Mouse (Mus musculus): ENCODE data around the gene Mta2. TPM values are rescaled to one million over a fixed set of nuclear protein-coding genes. Genes with fewer than 3 reads are reported as not detected.
"Not testable (repeated sequence)": the region's sequence is repeated elsewhere in the genome, so short reads cannot be mapped to it uniquely, and the experiment has no call there.

The Mta2 gene
- total RNA-seq, 2 experiments from 2014 or later = 61.1 to 69.8 TPM

GRCm38 (mm10) chr19:8966198-8966589 lies 24.5 kb downstream of the Mta2 start:
- DNase-seq (ENCODE audit: low spot score in 2 of 2) = no peak

- DNase-seq (ENCODE audit: low spot score in 2 of 2) = peak; percentile 92 to 99
Observed at GRCm38 (mm10) chr19:8966590-8967372, 25.1 kb downstream of the Mta2 start, which contains the start of gene Eef1g. Eef1g (plus strand) TSS chr19:8967041.

- DNase-seq (ENCODE audit: low spot score in 2 of 2) = no peak
Observed at GRCm38 (mm10) chr19:8967373-8967743, 25.7 kb downstream of the Mta2 start.

- DNase-seq (ENCODE audit: low spot score in 2 of 2) = no peak
Observed at GRCm38 (mm10) chr19:8967893-8968292, 26.2 kb downstream of the Mta2 start.

GRCm38 (mm10) chr19:8972491-8972890 lies 30.8 kb downstream of the Mta2 start:
- DNase-seq (ENCODE audit: low spot score in 2 of 2) = not testable (repeated sequence)

- DNase-seq (ENCODE audit: low spot score in 2 of 2) = no peak
Observed at GRCm38 (mm10) chr19:8974638-8975037, 33.0 kb downstream of the Mta2 start.

GRCm38 (mm10) chr19:8975491-8975890 lies 33.8 kb downstream of the Mta2 start:
- DNase-seq (ENCODE audit: low spot score in 2 of 2) = no peak

GRCm38 (mm10) chr19:8976535-8976934 lies 34.9 kb downstream of the Mta2 start:
- DNase-seq (ENCODE audit: low spot score in 2 of 2) = peak in 1 of 2 experiments; percentile 54

GRCm38 (mm10) chr19:8980771-8981170 lies 39.1 kb downstream of the Mta2 start:
- no peak for DNase-seq (ENCODE audit: low spot score in 2 of 2)

GRCm38 (mm10) chr19:8981450-8982168 lies 39.9 kb downstream of the Mta2 start:
- DNase-seq (ENCODE audit: low spot score in 2 of 2) = peak in 1 of 2 experiments; percentile 68

- DNase-seq (ENCODE audit: low spot score in 2 of 2) = peak in 1 of 2 experiments; percentile 38
Observed at GRCm38 (mm10) chr19:8982303-8983149, 40.9 kb downstream of the Mta2 start.

- DNase-seq (ENCODE audit: low spot score in 2 of 2) = no peak
Observed at GRCm38 (mm10) chr19:8983150-8983650, 41.5 kb downstream of the Mta2 start.

GRCm38 (mm10) chr19:8984255-8984868 lies 42.7 kb downstream of the Mta2 start:
- DNase-seq (ENCODE audit: low spot score in 2 of 2) = peak; percentile 52 to 77

- DNase-seq (ENCODE audit: low spot score in 2 of 2) = no peak
Observed at GRCm38 (mm10) chr19:8985891-8986290, 44.2 kb downstream of the Mta2 start.

- DNase-seq (ENCODE audit: low spot score in 2 of 2) = no peak
Observed at GRCm38 (mm10) chr19:8987816-8988215, 46.1 kb downstream of the Mta2 start.

GRCm38 (mm10) chr19:8988346-8989065 lies 46.8 kb downstream of the Mta2 start:
- DNase-seq (ENCODE audit: low spot score in 2 of 2) = peak in 1 of 2 experiments; percentile 26

GRCm38 (mm10) chr19:8989066-8989566 lies 47.4 kb downstream of the Mta2 start, which contains the start of gene Ahnak:
Ahnak (plus strand) TSS chr19:8989284.
- peak; percentile 81 to 91 for DNase-seq (ENCODE audit: low spot score in 2 of 2)

- peak; percentile 96 for DNase-seq (ENCODE audit: low spot score in 2 of 2)
Observed at GRCm38 (mm10) chr19:8989567-8990431, 48.1 kb downstream of the Mta2 start.

Data from gastrocnemius, postnatal 4 days (tissue).